Mouse (Mus musculus): Measurements from ENCODE around the gene Spock1.

Gene Spock1

GRCm38 (mm10) chr13:57722329-57722936 is 185.7 kb downstream of the Spock1 start:
- DNase-seq: no peak

- no peak for DNase-seq
Measured at GRCm38 (mm10) chr13:57721524-57722279, 186.4 kb downstream of the Spock1 start.

- DNase-seq: no peak
Measured at GRCm38 (mm10) chr13:57718087-57718486, 190.0 kb downstream of the Spock1 start.

GRCm38 (mm10) chr13:57712910-57713309 is 195.2 kb downstream of the Spock1 start:
- no peak for DNase-seq

- no peak for DNase-seq
Measured at GRCm38 (mm10) chr13:57708425-57708824, 199.7 kb downstream of the Spock1 start.

GRCm38 (mm10) chr13:57702966-57703365 is 205.2 kb downstream of the Spock1 start:
- no peak for DNase-seq

- DNase-seq: no peak
Measured at GRCm38 (mm10) chr13:57696685-57697084, 211.4 kb downstream of the Spock1 start.

- DNase-seq: no peak
Measured at GRCm38 (mm10) chr13:57688926-57689325, 219.2 kb downstream of the Spock1 start.

- DNase-seq: no peak
Measured at GRCm38 (mm10) chr13:57686437-57686836, 221.7 kb downstream of the Spock1 start.

GRCm38 (mm10) chr13:57685201-57685600 is 222.9 kb downstream of the Spock1 start:
- no peak for DNase-seq

- no peak for DNase-seq
Measured at GRCm38 (mm10) chr13:57679591-57679990, 228.5 kb downstream of the Spock1 start.

- no peak for DNase-seq
Measured at GRCm38 (mm10) chr13:57676820-57677219, 231.3 kb downstream of the Spock1 start.

GRCm38 (mm10) chr13:57673399-57673798 is 234.7 kb downstream of the Spock1 start:
- no peak for DNase-seq

GRCm38 (mm10) chr13:57672762-57673161 is 235.4 kb downstream of the Spock1 start:
- no peak for DNase-seq

GRCm38 (mm10) chr13:57671919-57672318 is 236.2 kb downstream of the Spock1 start:
- DNase-seq: no peak

GRCm38 (mm10) chr13:57671322-57671721 is 236.8 kb downstream of the Spock1 start:
- DNase-seq: no peak

GRCm38 (mm10) chr13:57667621-57668020 is 240.5 kb downstream of the Spock1 start:
- DNase-seq: no peak

- no peak for DNase-seq
Measured at GRCm38 (mm10) chr13:57666173-57666842, 241.8 kb downstream of the Spock1 start.

GRCm38 (mm10) chr13:57662554-57662953 is 245.6 kb downstream of the Spock1 start:
- DNase-seq: no peak

GRCm38 (mm10) chr13:57660523-57660922 is 247.6 kb downstream of the Spock1 start:
- no peak for DNase-seq

- no peak for DNase-seq
Measured at GRCm38 (mm10) chr13:57659872-57660271, 248.3 kb downstream of the Spock1 start.

- no peak for DNase-seq
Measured at GRCm38 (mm10) chr13:57656606-57657005, 251.5 kb downstream of the Spock1 start.

GRCm38 (mm10) chr13:57654362-57654761 is 253.8 kb downstream of the Spock1 start:
- DNase-seq: no peak

GRCm38 (mm10) chr13:57651236-57651635 is 256.9 kb downstream of the Spock1 start:
- DNase-seq: no peak

Data from thymus, postnatal 14 days (tissue).